Mouse (Mus musculus): ENCODE data around the gene Gm45234.

DNA sequence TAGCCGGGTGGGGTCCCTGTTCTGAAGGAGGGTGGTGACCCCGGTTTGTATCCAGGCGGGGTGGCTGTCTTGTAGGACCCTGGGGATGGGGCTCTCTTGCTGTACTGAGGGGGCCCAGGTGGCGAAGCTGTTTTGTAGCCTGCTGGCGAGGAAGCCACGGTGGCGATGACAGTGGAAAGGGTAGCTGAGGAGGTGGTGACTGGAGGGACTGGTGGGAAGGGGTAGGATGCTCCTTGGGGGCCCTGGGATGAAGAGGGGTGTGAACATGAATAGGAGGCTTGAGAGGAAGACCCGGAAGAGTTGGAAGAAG, 9.6 kb downstream of the Gm45234 start:
- TF ChIP-seq CTCF (conservative IDR thresholded peaks at IDR 0.05 in 1 of 2, IDR thresholded peaks at IDR 0.05 in 1 of 2; ENCODE audit: low read depth in 2 of 2, low read length in 2 of 2) (no peak), EP300 (IDR thresholded peaks at IDR 0.05; ENCODE audit: low read length) (no peak), MYC (IDR thresholded peaks at IDR 0.05; ENCODE audit: low read depth, low read length) (no peak), ZC3H11A (IDR thresholded peaks at IDR 0.05; ENCODE audit: low read depth, low read length) (no peak), TCF12 (IDR thresholded peaks at IDR 0.05; ENCODE audit: low read depth, low read length) (no peak), SIN3A (IDR thresholded peaks at IDR 0.05; ENCODE audit: low read length) (no peak), NRF1 (IDR thresholded peaks at IDR 0.05; ENCODE audit: low read depth, low read length) (no peak), MXI1 (IDR thresholded peaks at IDR 0.05; ENCODE audit: low read depth, low read length) (no peak), POLR2A (IDR thresholded peaks at IDR 0.05; ENCODE audit: low read depth, low read length) (no peak), CHD2 (IDR thresholded peaks at IDR 0.05; ENCODE audit: low read length) (no peak), PAX5 (IDR thresholded peaks at IDR 0.05; ENCODE audit: low read length) (no peak), ZNF384 (IDR thresholded peaks at IDR 0.05; ENCODE audit: low read depth, low read length) (no peak)

Measured in CH12.LX (cell line).